Mouse (Mus musculus): ENCODE data around the gene Ptpn4. TPM values are rescaled to one million over a fixed set of nuclear protein-coding genes. Genes with fewer than 3 reads are reported as not detected.

Gene Ptpn4
- total and polyA plus RNA-seq, 3 experiments, result 6.2 to 527 (median 9.5) TPM

DNA sequence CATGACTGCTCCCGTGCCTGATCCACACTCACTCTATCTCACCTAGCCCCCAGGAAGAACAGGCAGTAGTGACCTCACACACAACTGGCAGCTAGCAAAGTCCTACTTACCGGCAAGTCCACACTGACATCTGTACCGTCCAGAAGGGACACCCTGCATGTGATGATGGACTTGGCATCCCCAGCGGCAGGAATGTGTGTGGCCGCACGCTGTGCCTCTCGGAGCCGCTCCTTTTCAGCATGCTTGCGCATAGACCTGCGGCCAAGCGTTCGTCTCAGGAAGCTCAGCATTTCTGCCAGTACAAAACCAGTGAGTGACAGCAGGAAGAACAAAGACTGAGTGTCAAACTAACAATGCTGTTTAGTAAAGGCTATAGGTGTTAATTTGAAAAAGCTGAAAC lies 195.0 kb downstream of the Ptpn4 start:
- Histone ChIP-seq H3K79me2 (ENCODE audit: control insufficient read depth, insufficient read depth, low read length, poor library complexity) (no peaks in the 10 kb centered on the region), H3K36me3 (ENCODE audit: control insufficient read depth in 1 of 2, insufficient read depth in 2 of 2, low read length in 2 of 2) (peaks cover 0 to 2% of the 10 kb centered on the region in 2 experiments; a peak in 2 of 4 replicates), H3K4me1 (ENCODE audit: control insufficient read depth in 1 of 2, insufficient read depth in 2 of 2, low read length in 2 of 2) (no peaks in the 10 kb centered on the region; a peak in 1 of 4 replicates), H3K27ac (ENCODE audit: control insufficient read depth, low read depth, low read length) (no peak overlapping the region), H3K4me3 (ENCODE audit: control insufficient read depth in 1 of 2, insufficient read depth in 1 of 2, low read depth in 2 of 2, low read length in 2 of 2) (no peak overlapping the region), H3K27me3 (ENCODE audit: control insufficient read depth in 1 of 2, insufficient read depth in 2 of 2, low read length in 2 of 2) (no peaks in the 10 kb centered on the region), H3K9me3 (replicated peaks; ENCODE audit: insufficient read depth, low read length) (no peaks in the 10 kb centered on the region), H3K9ac (ENCODE audit: control insufficient read depth, low read depth, low read length, poor library complexity, severe bottlenecking) (no peak overlapping the region)
- no peak for DNase-seq (ENCODE audit: low read depth, low spot score)
- TF ChIP-seq MAFK (IDR thresholded peaks at IDR 0.05; ENCODE audit: borderline replicate concordance, low read depth, low read length), result no peak
- no peak for TF ChIP-seq SIN3A (IDR thresholded peaks at IDR 0.05; ENCODE audit: low read length)
- TF ChIP-seq GABPA (IDR thresholded peaks at IDR 0.05; ENCODE audit: low read depth, low read length), result no peak
- TF ChIP-seq BHLHE40 (IDR thresholded peaks at IDR 0.05; ENCODE audit: borderline replicate concordance, low read depth, low read length), result no peak
- no peak for TF ChIP-seq JUND (IDR thresholded peaks at IDR 0.05; ENCODE audit: low read depth, low read length)
- no peak for TF ChIP-seq RCOR1 (IDR thresholded peaks at IDR 0.05; ENCODE audit: low read depth, low read length)
- no peak for TF ChIP-seq GATA1 (IDR thresholded peaks at IDR 0.05; ENCODE audit: low read depth, low read length)
- no peak for TF ChIP-seq ZNF384 (IDR thresholded peaks at IDR 0.05; ENCODE audit: low read depth, low read length)
- no peak for TF ChIP-seq MEF2A (IDR thresholded peaks at IDR 0.05; ENCODE audit: extremely low read depth, insufficient replicate concordance, low read depth, low read length, poor library complexity, severe bottlenecking)

DNA sequence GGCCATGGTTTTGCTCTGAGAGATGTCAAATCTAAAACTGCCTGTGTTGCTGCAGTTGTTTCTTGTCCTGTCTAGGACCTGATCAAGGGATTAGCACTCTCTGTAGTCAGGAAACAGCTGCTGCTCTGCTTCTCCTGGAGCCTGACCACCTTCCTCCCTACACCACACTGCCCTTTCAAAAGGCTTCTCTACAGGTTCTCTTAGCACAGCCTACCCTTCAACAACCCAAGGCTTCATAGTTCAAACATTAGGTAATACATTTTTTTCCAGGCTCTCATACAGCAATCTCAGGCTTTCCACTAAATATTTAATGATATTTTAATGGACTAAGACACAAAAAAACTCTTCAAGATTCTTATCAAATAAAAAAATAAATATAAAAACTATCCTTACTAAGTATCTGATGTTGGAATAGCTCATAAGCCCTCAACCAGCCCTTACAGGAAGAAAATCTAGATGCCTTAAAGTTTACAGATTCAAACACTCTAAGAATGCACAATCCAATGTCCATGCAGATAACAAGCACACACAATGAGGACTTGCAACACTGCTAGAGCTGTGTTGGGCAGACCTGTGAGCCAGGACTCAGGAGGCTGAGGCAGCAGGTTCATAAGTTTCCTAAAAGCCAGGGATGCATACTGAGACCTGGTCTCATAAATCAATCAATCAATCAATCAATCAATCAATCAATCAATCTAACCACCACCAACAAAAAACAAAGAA lies 196.2 kb downstream of the Ptpn4 start:
- Histone ChIP-seq H3K9ac (ENCODE audit: control insufficient read depth, low read depth, low read length, poor library complexity, severe bottlenecking) (no peak overlapping the region), H3K27me3 (ENCODE audit: control insufficient read depth in 1 of 2, insufficient read depth in 2 of 2, low read length in 2 of 2) (no peaks in the 10 kb centered on the region), H3K27ac (ENCODE audit: control insufficient read depth, low read depth, low read length) (no peak overlapping the region), H3K79me2 (ENCODE audit: control insufficient read depth, insufficient read depth, low read length, poor library complexity) (no peaks in the 10 kb centered on the region), H3K9me3 (replicated peaks; ENCODE audit: insufficient read depth, low read length) (no peaks in the 10 kb centered on the region), H3K4me3 (ENCODE audit: control insufficient read depth in 1 of 2, insufficient read depth in 1 of 2, low read depth in 2 of 2, low read length in 2 of 2) (no peak overlapping the region), H3K4me1 (ENCODE audit: control insufficient read depth in 1 of 2, insufficient read depth in 2 of 2, low read length in 2 of 2) (no peaks in the 10 kb centered on the region), H3K36me3 (ENCODE audit: control insufficient read depth in 1 of 2, insufficient read depth in 2 of 2, low read length in 2 of 2) (no peaks in the 10 kb centered on the region)
- no peak for DNase-seq (ENCODE audit: low read depth, low spot score)
- TF ChIP-seq CHD1 (IDR thresholded peaks at IDR 0.05; ENCODE audit: low read depth, low read length) (no peak), ETS1 (IDR thresholded peaks at IDR 0.05; ENCODE audit: low read depth, low read length) (no peak), POLR2A (IDR thresholded peaks at IDR 0.05; ENCODE audit: control insufficient read depth in 1 of 2, insufficient read depth in 1 of 2, low read depth in 1 of 2, low read length in 2 of 2, poor library complexity in 1 of 2) (no peak), KAT2A (conservative IDR thresholded peaks at IDR 0.05; ENCODE audit: low read depth, low read length) (no peak), ZNF384 (IDR thresholded peaks at IDR 0.05; ENCODE audit: low read depth, low read length) (no peak), ELF1 (IDR thresholded peaks at IDR 0.05; ENCODE audit: low read depth, low read length) (no peak), MAX (IDR thresholded peaks at IDR 0.05; ENCODE audit: low read length) (no peak), USF2 (IDR thresholded peaks at IDR 0.05; ENCODE audit: borderline replicate concordance in 1 of 2, insufficient read depth in 1 of 2, low read depth in 1 of 2, low read length in 2 of 2) (no peak), USF1 (IDR thresholded peaks at IDR 0.05; ENCODE audit: low read depth, low read length) (no peak), MAFK (IDR thresholded peaks at IDR 0.05; ENCODE audit: borderline replicate concordance, low read depth, low read length) (no peak), CHD2 (IDR thresholded peaks at IDR 0.05; ENCODE audit: low read length) (no peak), MYB (IDR thresholded peaks at IDR 0.05; ENCODE audit: low read depth, low read length) (no peak), NRF1 (IDR thresholded peaks at IDR 0.05; ENCODE audit: insufficient read depth, low read depth, low read length, poor library complexity, severe bottlenecking) (no peak)

Data from MEL (cell line).